In genomic region chr7:73607450-73608005, GRCm38 (mm10) we compare ENCODE assay signal across 9 mouse cellular contexts.
A peak's percentile ranks its signal among the peaks of the same experiment; 100 is the strongest.
DNase-seq lines count a peak whose midpoint lies in the region; ATAC-seq lines count a peak whose summit lies in the region.
"Had no signal": no experiment of that assay in that cellular context is flagged by ENCODE, and none has a peak within 500 bp of the region (broad histone marks: within the 10 kb centered on the region; RNA-seq: fewer than 3 reads in every experiment).

No protein-coding gene starts in this region.

- peak; percentile 43; the same call in 1 of the 2 replicates for ATAC-seq in cerebellum, adult (ENCODE audit: insufficient number of reproducible peaks, low FRiP score, low TSS enrichment)
- no peak for ATAC-seq in intestine, embryonic 14.5 days (replicated peaks; ENCODE audit: low FRiP score, low TSS enrichment, low read depth)

- H3K4me3 ChIP-seq in embryonic facial prominence, embryonic 10.5 days: peak overlapping the region; percentile 54
- peak overlapping the region; percentile 44 for H3K4me3 ChIP-seq in intestine, embryonic 14.5 days (ENCODE audit: low read depth, low read length)

- no peaks in the 10 kb centered on the region for H3K36me3 ChIP-seq in embryonic facial prominence, embryonic 10.5 days (replicated peaks)
- no peaks in the 10 kb centered on the region for H3K36me3 ChIP-seq in intestine, embryonic 14.5 days (ENCODE audit: control insufficient read depth, insufficient read depth, low read length)

- peak overlapping the region; percentile 63 for H3K9ac ChIP-seq in intestine, embryonic 14.5 days (ENCODE audit: low read length)

- H3K27me3 ChIP-seq in embryonic facial prominence, embryonic 10.5 days (replicated peaks; ENCODE audit: low read depth, poor library complexity, severe bottlenecking): no peaks in the 10 kb centered on the region
- no peaks in the 10 kb centered on the region for H3K27me3 ChIP-seq in intestine, embryonic 14.5 days (replicated peaks; ENCODE audit: control insufficient read depth, insufficient read depth, low read length)
- H3K27me3 ChIP-seq: Patski had no signal

- peaks cover 38% of the 10 kb centered on the region for H3K4me1 ChIP-seq in embryonic facial prominence, embryonic 10.5 days
- H3K4me1 ChIP-seq in intestine, embryonic 14.5 days (replicated peaks; ENCODE audit: control insufficient read depth, insufficient read depth, low read length): peaks cover 11% of the 10 kb centered on the region

- WGBS in embryonic facial prominence, embryonic 10.5 days: 18% methylated on average over 11 of the region's 11 CpGs
- 11% methylated on average over 11 of the region's 11 CpGs for WGBS in intestine, embryonic 14.5 days

- peak overlapping the region; percentile 81 for H3K4me2 ChIP-seq in intestine, embryonic 14.5 days (ENCODE audit: low read length)

- no peaks in the 10 kb centered on the region for H3K9me3 ChIP-seq in embryonic facial prominence, embryonic 10.5 days
- H3K9me3 ChIP-seq in intestine, embryonic 14.5 days (ENCODE audit: control insufficient read depth, low read length): no peaks in the 10 kb centered on the region

- peak overlapping the region; percentile 90 for H3K27ac ChIP-seq in embryonic facial prominence, embryonic 10.5 days (replicated peaks)
- peak overlapping the region; percentile 92 for H3K27ac ChIP-seq in intestine, embryonic 14.5 days (ENCODE audit: low read depth)

- DNase-seq in cerebellum, adult 9-11 months: no peak
- peak; percentile 23 for DNase-seq in 3134 (ENCODE audit: extremely low read depth, insufficient read length, low spot score)
- DNase-seq in embryonic facial prominence, embryonic 10.5 days (ENCODE audit: low spot score): no peak
- DNase-seq in intestine, embryonic 14.5 days (ENCODE audit: low spot score): no peak
- DNase-seq in naive thymus-derived CD4-positive, alpha-beta T cell, adult 2 months (ENCODE audit: low read depth): peak; percentile 62
- DNase-seq in urinary bladder, postnatal 10 days (ENCODE audit: low spot score): no peak
- DNase-seq in gastrocnemius, adult 8-10 months (ENCODE audit: low spot score in 2 of 2): no peak

Comparison
In these comparisons a context has a peak if more than half of its experiments do, and no peak if none do; other contexts are left out.
1. DNase-seq: peak in 3134 (single experiment) and naive thymus-derived CD4-positive, alpha-beta T cell, adult 2 months (single experiment); none in cerebellum, adult 9-11 months (single experiment), embryonic facial prominence, embryonic 10.5 days (single experiment), intestine, embryonic 14.5 days (single experiment), urinary bladder, postnatal 10 days (single experiment) and gastrocnemius, adult 8-10 months (0 of 2).